Mouse (Mus musculus) lung, adult 18-20 months (tissue): ENCODE data around the gene Rassf3.

Experiments
- DNase-seq, 2 experiments: peaks; one replicate each; pipeline ENCODE4 v3.0.0; 2022; ENCODE audit warnings: mixed read lengths in 2 of 2

Rassf3 gene

DNA sequence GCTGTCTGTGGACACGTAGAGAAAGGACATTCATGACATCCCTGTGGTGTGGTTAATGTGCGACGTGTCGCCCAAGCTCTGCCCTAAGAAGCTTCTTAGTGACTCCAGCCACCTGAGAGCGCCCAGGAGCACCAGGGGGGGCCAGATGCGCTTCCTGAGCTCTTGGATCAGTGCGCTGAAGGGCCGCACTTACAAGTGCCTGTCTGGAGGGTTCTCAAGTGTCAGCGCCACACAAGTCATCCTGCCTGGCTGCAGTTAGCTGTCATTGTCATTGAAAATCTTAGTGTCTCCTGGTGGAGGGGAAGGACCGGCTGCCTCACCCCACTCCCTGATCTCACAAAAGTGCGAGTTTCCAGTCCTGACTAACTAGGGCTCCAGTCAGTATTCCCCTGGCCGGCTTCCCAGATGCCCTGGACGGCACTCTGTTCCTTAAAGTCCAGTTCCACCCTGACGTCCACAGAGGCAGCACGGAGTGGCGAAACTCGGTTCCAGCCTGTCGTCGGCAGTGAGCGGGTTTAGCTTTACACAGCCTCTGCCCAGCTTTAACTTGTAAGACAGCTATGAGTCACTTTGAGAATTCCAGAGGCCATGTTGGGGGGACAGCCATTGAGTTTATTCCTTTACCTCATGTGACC, 80.5 kb downstream of the Rassf3 start:
- peak in 1 of 2 experiments; percentile 31 for DNase-seq

DNA sequence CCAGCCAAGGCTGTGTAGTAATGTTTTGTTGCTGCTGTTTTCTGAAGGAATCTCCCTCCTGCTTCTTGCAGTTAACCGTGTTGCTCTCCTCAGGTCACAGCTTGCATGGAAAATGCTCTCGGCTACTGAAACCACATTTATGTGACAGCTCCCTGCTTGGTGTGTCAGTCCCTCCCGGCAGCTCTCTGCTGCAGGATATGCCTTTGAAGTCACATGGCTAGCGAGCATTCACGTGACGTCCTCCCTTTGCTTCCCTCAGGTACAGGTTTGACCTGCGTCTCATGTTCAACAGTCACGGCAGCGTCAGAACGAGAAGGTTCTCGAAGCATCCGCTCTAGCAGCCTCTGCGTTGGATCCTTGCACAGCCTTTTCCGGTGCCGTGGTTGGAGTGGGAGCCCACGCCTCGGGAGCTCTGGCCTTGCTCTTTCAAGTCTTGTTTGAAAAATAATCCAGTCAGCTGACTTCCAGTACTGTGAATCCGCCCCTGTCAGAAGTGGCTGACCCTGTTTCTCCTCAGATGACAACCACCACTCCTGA, 81.3 kb downstream of the Rassf3 start:
- DNase-seq = no peak

DNA sequence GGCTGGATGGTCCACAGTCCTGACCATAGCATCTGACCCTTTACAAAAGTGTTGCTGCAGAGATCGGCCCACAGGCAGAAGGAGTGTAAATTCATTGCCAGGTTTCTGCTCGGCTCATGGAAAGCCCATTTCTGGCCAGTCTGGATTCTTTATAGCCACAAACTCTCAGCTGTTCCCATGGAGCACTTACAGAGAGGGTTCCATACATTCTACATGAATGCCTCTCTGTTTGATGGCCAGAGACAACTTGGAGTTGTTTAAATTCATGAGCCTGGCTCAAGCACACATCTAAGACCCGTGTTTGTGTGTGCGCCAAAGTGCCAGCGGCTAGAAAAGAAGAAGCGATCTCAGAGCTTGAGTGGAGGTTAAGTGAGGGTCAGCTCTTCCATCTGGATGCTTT, 81.9 kb downstream of the Rassf3 start:
- DNase-seq = no peak

DNA sequence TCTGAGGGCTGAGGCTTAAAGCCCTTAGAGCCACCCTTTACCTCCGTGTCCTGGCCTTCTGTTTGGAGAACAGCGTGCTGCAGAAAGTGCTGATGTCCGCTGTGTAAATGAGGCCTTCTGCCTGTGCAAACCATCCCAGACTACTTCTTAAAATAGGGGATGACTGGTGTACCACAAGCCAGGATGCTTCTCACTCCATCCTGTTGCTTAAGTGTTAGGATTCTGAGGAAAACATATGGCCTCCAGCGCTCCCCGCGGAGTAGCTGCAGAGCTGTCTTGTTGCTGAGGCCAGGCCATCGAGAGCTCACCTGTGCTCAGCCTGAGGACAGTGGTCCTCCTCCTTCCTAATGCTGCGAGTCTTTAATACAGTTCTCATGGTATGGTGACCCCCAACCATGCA, 84.2 kb downstream of the Rassf3 start:
- no peak for DNase-seq

DNA sequence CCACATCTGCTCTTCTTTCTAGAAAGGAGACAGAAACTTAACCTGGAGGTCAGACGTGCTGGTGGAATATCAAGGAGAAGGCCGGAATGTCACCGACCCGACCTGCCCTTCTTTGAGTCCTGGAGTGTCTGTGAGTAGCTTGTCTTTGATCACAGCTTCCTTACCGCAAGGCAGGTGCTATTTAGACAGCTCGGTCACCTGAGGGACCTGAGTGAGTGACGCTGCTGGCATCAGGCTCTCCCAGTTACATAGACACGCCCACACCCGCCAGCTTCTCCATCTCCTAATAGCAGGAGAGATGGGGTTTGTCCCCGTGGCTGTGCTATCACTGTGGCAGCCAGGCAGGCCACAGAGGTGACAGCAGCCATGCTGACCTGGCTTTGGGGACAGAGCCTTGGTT, 85.5 kb downstream of the Rassf3 start:
- DNase-seq = peak in 1 of 2 experiments; percentile 54

DNA sequence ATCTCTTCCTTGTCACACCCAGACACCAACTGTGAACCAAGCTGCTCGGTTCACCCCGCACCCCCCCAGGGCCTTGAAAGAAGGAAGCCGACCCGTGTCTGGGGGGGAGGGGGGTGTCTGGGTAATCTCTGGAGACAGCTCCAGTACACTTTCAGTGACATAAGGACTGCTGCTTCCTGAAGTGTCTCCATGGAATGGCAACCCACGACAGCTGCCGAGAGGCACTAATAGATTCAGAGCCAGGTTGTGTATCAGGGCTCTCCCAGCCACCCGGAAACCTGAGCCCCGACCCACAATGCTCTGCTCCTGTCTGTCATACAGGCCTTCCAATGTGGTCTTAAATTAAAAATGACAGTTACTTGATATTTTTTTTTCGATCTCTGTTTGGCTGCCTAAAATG, 89.8 kb downstream of the Rassf3 start:
- DNase-seq = no peak

DNA sequence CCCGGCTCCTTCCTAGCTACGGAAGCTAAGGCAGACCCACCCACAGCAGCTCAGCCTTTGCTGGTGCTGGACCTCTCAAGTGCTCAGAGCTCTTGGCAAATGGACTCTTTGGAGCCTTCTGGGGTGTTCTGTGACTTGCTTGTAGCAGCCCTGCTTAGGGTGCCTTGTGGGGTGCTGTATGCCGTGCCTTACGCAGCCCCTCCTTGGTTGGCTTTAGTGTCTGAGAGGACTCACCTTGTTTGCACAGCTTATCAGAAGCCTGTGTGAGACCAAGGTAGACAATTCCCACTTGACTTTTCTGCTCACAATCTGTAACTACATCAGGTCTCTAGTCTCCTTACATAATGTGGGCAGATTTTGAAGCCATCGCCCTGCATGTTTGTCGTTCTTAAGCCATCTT, 90.5 kb downstream of the Rassf3 start:
- DNase-seq = no peak

DNA sequence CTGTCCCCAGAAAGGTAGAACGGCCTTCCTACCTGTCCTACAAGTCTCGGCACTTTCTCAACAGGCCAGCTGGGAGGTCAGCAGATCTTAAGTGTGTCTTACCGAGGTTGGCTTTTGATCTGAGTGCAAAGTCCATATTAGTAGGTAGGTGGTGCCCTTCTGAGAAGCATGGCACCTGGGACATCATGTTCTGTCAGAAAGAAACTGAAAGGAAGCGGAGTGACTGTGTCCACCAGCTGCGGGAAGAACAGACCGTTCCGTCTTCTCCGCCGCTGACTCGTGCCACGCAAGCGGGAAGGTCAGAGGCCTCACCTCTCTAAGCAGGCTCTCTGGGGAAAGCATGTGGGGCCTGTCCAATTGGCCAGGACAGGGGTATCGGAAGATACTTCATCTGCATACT, 91.4 kb downstream of the Rassf3 start:
- DNase-seq = peak in 1 of 2 experiments; percentile 58

DNA sequence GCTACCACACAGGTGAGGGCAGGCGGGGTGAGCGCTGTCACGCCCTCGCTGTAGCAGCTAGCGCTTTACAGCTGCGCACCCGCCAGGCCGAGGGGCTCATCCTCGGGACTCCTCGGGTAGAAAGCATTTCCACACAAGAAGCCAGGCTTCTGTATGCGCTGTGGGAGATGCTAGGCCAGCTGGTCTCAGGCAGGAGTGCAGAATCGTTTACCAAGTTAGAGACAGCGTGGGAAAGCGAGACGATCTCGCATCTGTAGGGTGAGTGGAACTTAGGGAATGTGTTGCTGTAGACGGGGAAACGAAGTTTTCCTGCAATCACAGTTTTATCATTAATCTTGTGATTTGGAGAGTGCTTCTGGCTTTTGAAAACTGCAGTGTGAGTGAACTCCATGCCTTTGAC, 94.9 kb downstream of the Rassf3 start:
- DNase-seq = no peak

DNA sequence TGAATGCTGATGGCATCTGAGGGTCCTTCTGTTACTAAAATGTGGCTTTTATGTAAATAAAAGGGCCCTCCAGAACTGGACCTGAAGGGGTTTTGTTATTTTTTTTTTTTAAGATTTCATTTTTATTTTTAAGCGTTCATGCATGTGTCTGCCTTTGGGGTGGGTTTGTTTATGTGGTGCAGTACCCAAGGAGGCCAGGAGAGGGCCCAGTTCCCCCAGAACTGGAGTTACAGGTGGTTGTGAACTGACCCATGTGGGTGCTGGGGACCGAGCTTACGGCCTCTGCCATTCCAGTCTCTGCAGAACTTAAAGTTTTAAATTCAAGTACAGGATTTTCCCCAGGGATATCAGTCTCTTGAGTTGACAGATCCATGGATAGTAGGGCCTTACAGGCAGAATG, 96.8 kb downstream of the Rassf3 start:
- DNase-seq = no peak

DNA sequence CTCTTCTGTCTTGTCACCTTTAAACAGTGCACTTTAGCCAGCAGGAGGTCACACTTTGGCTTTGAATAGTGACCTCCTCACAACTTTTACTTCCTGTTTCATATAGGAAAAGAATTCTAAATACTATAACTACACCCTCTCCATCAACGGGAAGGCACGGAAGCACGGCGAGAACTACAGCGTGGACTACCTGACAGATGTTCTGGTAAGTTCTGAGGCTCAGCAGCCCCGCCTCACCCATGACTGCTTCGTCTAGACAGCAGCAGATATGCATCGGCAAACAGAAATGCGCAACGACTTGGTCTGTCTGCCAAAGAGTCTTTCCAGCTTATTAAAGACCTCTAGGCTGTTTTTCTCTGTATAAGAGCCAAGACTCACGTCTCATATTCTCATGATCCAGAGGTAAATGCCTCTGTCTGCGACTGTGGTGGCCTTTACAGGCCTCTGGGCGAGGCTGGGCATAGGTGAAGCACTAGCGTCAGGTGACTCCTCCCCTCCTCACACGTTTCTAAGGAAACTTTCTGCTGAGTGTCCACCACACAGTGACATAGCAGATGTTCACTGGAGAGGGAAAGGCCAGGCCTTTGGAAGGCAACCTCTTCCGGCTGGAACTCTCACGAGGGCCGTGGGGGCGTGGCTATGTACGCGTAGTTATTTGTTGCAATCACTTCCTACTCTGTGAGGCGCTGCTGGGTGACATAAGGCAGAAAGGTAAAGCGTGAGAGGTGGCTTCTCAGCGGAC, 99.4 kb downstream of the Rassf3 start:
- DNase-seq = peak; percentile 40 to 43

DNA sequence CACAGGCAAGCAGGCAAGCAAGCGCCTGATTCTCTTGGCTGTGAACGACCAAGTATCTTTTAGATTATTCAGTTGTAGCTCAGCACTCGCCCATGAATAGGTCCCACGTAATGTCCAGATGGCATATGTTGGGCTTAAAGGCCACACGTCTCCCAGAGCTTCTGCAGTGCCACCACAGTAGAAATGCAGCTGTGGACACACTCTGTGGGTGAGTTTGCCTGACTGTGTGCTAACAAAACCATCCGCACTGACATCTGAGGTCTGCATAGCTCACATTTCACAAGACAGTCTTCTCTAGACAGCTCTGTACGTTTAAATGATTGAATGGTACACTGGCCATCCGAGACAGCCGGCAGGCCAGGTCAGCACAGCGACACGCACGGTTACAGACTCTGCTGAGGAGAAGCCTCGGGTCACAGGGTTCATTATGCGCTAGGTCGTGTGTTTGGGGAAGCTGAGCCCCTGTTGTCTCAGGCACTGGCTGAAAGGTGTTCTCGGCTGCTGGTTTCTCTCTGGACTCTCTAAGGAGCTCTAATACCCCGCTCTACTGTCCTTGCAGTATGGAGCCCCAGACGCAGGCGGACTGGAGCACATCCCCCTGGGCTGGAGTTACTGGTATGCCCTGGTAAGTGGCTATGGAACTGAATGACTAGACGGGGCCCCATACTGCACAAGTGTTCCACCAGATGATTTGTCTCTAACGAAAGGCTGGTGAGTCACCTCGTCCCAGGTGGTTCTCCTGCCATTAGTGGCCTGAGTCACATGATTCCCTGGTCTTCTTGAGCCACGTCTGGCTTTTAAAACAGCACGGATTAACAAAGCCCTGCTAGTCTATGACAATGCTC, 100.3 kb downstream of the Rassf3 start:
- DNase-seq = no peak

DNA sequence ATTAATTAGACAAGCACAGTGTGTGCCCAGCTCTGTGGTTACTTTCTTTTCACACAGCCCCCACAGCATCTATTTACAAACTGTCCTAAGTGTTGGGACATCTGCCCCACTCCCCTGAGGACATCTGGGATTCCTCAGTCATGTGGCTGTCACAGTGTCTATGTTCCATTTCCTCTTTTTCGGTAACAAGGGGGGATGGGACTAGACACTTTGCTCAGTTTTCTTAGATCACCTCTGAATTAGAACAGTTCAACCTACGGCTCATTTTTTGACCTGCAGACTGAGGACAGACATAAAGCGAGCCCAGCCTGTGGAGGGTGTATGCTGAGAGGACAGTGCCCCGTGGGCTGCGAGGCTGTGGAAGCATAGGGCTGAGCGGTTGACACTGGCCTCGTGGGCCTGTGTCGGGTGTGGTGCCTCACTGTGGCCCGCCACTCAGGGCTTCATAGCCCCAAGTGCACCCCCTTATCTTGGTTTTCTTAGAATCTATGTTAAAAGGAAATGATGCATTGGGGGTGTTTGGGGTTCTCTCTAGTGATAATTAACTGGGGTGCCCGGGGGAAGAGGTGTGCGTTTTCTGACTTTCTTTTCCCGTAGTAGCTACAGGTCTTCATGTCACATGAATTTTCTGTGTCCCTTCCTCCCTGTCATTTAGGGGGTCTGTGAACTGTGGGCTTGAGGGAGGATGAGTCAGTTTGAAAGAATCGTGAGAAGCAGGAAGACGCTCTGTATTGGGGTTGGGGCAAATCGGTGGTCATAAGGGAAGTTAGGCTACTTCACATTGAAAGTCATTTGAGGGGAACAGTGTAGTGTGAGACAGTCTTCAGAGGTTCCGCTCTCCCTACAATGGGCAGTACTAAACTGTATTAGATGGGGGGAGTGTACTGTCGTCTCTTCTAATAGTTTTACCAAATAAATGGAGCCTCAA, 101.2 kb downstream of the Rassf3 start:
- DNase-seq = peak; percentile 46 to 53

DNA sequence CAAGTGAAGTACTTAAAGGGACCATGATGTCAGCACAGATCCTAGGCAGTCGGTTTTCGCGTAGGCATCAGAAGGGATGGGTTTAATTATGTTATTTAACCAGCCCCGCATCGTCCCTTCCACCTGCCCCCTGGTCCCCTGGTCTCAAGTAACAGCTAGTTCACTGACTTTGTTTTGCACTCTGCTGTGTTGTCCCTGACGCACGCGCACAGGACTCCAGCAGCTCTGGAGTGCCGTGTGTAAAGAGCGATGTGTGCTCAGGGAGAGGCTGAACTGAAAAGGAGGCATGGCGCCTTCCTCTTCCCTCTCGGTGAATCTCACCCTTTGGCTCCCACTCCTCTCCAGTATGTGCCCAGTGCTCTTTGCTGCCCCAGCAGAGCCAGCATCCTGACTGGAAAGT, 102.1 kb downstream of the Rassf3 start:
- no peak for DNase-seq

DNA sequence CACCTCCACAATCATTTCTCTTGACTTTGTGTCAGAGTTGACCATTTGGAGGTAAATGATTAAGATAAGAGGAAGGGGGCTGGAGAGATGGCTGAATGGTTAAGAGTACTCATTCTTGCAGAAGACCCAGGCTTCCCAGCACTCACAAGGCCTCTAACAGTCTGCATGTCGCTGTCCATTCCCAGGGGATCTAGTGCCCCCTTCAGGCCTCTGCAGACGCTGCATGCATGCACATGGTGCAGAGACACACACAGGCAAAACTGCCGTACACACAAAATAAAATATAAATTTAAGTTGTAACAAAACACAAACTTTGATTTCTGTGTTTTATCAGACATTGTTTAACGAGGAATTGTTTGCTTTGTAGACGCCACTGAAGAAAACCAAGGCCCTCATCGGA, 105.4 kb downstream of the Rassf3 start:
- peak in 1 of 2 experiments; percentile 35 for DNase-seq

DNA sequence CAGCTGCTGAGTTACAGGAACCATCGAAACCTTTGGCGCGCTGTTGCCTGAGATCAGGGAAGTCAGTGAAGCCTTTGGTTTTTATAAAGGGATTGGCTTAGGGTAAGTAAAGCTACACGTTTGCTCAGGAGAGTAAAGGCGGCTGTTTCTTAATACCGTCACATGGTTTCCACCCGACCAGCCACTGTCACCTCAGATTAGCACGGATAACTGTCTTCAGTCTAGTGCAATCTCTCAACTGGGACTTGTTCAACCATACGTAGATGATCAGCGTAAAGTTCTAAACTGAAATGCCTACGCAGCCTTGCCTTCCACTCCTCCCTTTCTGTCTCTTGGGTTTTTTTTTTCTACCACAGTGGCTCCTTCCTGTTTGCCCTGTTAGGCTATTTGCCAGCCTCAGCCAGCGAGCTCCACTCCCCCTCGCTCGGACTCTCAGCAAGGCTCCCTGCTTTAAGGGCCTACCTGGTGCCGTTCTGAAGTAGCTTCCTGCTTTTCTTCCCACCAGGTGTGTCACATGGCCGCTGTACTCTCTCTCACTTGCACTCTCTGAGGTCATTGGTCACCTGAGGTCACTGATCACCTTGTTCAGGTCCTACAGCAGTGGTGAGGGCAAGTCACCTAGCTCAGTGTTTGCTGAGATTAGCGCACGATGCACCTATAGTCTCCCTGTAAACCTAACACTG, 107.2 kb downstream of the Rassf3 start:
- DNase-seq = peak; percentile 63 to 78

DNA sequence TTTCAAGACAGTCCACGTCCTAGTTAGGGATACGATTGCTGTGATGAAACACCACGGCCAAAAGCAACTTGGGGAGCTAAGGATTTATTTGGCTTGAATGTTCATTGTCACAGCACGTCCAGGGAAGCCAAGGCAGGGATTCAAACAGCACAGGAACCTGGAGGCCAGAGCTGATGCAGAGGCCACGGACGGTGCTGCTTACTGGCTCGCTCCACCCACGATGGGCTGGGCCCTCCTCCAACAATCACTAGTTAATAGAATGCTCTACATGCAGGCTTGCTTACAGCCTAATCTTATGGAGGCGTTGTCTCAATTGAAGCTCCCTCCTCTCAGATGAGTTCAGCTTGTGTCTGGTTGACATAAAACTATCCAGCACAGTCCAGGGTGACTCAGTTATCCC, 108.4 kb downstream of the Rassf3 start:
- no peak for DNase-seq

DNA sequence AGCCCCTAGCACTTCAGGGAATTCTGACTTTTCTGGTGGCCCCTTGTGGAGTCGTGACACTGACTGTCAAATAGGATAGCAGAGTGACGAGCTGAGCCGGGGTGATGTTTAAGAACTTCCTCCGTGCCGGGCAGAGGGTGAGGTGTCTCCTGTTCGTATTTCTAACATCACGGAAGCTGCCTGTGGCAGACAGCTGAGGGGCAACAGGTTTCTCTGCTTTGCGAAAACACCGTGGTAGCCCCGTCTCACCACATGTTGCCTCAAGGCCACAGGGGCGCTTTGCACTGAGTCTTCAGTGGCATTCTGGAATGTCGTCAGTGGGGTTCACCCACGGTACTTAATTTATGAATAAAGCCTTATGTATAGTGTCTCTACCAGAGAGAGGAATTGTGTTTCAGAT, 108.9 kb downstream of the Rassf3 start:
- DNase-seq = no peak

DNA sequence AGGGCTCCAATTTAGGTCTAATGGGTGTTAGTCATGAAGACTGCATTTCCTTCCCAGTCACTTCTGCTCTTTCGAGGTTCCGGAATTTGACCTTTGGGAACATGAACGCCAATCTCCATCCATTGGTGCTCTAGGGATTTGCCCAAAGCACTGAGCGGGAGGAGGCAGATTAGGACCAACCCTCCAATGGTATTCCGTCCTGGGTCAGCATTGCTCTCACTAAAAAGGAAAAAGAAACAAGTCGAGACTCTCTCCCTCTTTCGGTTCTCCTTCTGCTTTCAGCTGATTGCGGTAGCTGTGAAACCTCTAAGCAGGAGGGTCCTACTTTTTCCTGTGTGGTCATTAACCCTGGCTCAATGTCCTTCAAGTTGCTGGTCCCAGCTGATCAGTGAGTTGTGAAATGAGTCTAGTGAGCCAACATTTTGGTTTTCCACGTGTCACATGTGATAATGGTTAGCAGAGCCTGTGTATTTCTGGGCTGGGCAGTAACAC, 110.3 kb downstream of the Rassf3 start:
- DNase-seq = peak; percentile 57 to 59

DNA sequence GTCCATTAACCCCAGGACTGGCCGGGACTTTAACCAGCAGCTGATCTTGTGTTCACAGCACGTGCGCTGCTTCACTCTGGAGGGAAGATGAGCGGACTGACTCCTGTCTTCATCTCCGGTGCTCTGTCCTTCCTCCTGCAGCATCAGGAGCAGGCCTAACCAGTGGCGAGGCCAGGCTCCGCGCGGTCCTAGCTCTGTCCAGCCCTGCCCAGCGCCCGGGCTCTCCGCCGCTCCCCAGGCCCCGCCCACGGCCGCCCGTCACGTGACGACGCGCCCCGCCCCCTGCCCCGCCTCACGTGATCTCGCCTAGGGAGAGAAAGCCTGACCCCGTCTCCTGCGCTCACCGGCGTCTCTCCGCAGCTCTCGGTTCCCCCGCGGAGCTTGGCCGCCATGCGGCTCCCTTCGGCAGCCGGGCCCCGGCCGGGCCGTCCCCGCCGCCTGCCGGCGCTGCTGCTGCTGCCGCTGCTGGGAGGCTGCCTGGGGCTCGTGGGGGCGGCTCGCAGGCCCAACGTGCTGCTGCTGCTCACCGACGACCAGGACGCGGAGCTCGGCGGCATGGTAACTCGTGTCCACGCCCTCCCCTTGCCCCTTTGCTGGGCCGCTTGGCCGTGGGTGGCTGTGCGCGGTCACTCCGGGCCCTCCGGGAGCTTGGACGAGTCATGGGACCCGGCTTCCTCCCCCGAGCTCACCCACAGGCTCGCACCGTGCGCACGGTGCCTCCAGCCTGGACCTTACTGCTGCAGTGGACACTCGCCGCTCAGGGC, 111.2 kb downstream of the Rassf3 start, which contains the start of gene Gns:
Gns (plus strand) TSS at position 290 of the 764 bp plus-strand sequence.
- DNase-seq = peak; percentile 85 to 86

DNA sequence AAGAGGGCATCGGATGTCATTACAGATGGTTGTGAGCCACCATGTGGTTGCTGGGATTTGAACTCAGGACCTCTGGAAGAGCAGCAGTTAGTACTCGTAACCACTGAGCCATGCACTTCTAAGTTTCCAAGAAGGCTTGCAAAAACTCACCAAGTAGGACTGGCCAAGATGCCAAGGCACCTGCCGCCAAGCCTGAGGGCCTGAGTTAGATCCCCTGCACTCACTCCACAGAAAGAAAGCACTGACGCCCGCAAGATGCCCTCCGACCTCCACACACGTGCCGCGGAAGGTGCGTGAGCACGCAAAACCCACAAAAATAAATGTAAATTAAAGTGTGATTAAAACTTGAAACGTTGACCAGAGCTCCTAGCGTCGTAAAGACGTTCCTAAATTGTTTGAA, 111.8 kb downstream of the Rassf3 start:
- no peak for DNase-seq
